Mouse (Mus musculus) CH12.LX (cell line): ENCODE measurements around the gene Ptges3. TPM values are rescaled to one million over a fixed set of nuclear protein-coding genes. Genes with fewer than 3 reads are reported as not detected.

Source experiments
- DNase-seq: peaks from one replicate; pipeline ENCODE4 v3.0.0-alpha.2; 2013; ENCODE audit errors: extremely low read depth
- H3K27ac ChIP-seq: 2 replicates; pipeline ENCODE4 v1.5.1; 2012; ENCODE audit warnings: low read depth, mild to moderate bottlenecking, control low read depth, moderate library complexity; ENCODE audit not compliant: insufficient read depth
- H3K27me3 ChIP-seq: replicated peaks from 2 replicates; pipeline ENCODE3; 2012; ENCODE audit warnings: inconsistent platforms
- H3K36me3 ChIP-seq, 2 experiments: replicated peaks in 1 of 2; 2 replicates each; pipeline versions ENCODE3 to v1.6.1; 2012; ENCODE audit warnings: inconsistent platforms in 1 of 2, low read length in 1 of 2, mild to moderate bottlenecking in 1 of 2, mixed read lengths in 1 of 2, moderate library complexity in 1 of 2; ENCODE audit not compliant: control insufficient read depth in 1 of 2, insufficient read depth in 1 of 2
- H3K4me1 ChIP-seq, 2 experiments: 2 replicates each; pipeline ENCODE4 v1.6.1; 2012; ENCODE audit warnings: inconsistent platforms in 1 of 2, moderate library complexity in 1 of 2; ENCODE audit not compliant: insufficient read depth in 2 of 2, control insufficient read depth in 1 of 2
- H3K4me2 ChIP-seq: 2 replicates; pipeline ENCODE4 v1.6.1; 2012; ENCODE audit warnings: low read depth, mild to moderate bottlenecking, control low read depth; ENCODE audit not compliant: poor library complexity, insufficient read depth, severe bottlenecking
- H3K4me3 ChIP-seq, 3 experiments: fragments of 150-350 bp in 1 of 3; sonication (generic) in 1 of 3; replicated peaks in 1 of 3; 2 replicates each; pipeline versions ENCODE3 to v1.5.1; 2011 to 2012; ENCODE audit warnings: low read depth in 2 of 3, low read length in 2 of 3, mild to moderate bottlenecking in 2 of 3, moderate library complexity in 2 of 3, control low read depth in 1 of 3, improper control_type of control experiment in 1 of 3, inconsistent platforms in 1 of 3, mixed read lengths in 1 of 3; ENCODE audit not compliant: poor library complexity in 1 of 3
- H3K79me2 ChIP-seq: replicated peaks from 2 replicates; pipeline ENCODE4 v1.6.1; 2012; ENCODE audit warnings: mild to moderate bottlenecking, moderate library complexity; ENCODE audit not compliant: control insufficient read depth, poor library complexity, insufficient read depth, severe bottlenecking; ENCODE audit errors: extremely low read depth
- H3K9ac ChIP-seq: 2 replicates; pipeline ENCODE4 v1.6.1; 2012; ENCODE audit warnings: low read depth, mild to moderate bottlenecking, control low read depth, moderate library complexity; ENCODE audit not compliant: insufficient read depth
- H3K9me3 ChIP-seq: replicated peaks from 2 replicates; pipeline ENCODE3; 2012; ENCODE audit warnings: low read length, inconsistent platforms, mixed read lengths
- BHLHE40 ChIP-seq: IDR thresholded peaks from 2 replicates; pipeline ENCODE4 v1.6.1; 2011; ENCODE audit warnings: mild to moderate bottlenecking, low read depth, low read length, improper control_type of control experiment
- CHD1 ChIP-seq: IDR thresholded peaks from 2 replicates; pipeline ENCODE4 v1.6.1; 2012; ENCODE audit warnings: low read depth, low read length, improper control_type of control experiment, inconsistent platforms
- CHD2 ChIP-seq: IDR thresholded peaks from 2 replicates; pipeline ENCODE4 v1.6.1; 2011; ENCODE audit warnings: low read length, improper control_type of control experiment
- E2F4 ChIP-seq: IDR thresholded peaks from 2 replicates; pipeline ENCODE4 v1.6.1; 2011; ENCODE audit warnings: low read depth, low read length, improper control_type of control experiment; ENCODE audit not compliant: insufficient replicate concordance
- EP300 ChIP-seq: IDR thresholded peaks from 2 replicates; pipeline ENCODE4 v1.6.1; 2011; ENCODE audit warnings: low read length, improper control_type of control experiment
- ETS1 ChIP-seq: conservative IDR thresholded peaks from 2 replicates; pipeline ENCODE4 v1.6.1; 2012; ENCODE audit warnings: low read depth, mild to moderate bottlenecking, inconsistent platforms, low read length, improper control_type of control experiment, moderate library complexity
- GABPA ChIP-seq: IDR thresholded peaks from 2 replicates; pipeline ENCODE4 v1.6.1; 2012; ENCODE audit warnings: low read depth, low read length, improper control_type of control experiment, inconsistent platforms; ENCODE audit not compliant: insufficient replicate concordance
- HCFC1 ChIP-seq: IDR thresholded peaks from 2 replicates; pipeline ENCODE4 v1.6.1; 2012; ENCODE audit warnings: low read depth, mild to moderate bottlenecking, inconsistent platforms, low read length, improper control_type of control experiment
- JUND ChIP-seq: conservative IDR thresholded peaks from 2 replicates; pipeline ENCODE4 v1.6.1; 2011; ENCODE audit warnings: low read depth, low read length, improper control_type of control experiment
- KAT2A ChIP-seq: IDR thresholded peaks from 2 replicates; pipeline ENCODE4 v1.6.1; 2012; ENCODE audit warnings: low read length, improper control_type of control experiment, inconsistent platforms; ENCODE audit not compliant: insufficient replicate concordance
- MAZ ChIP-seq: IDR thresholded peaks from 2 replicates; pipeline ENCODE4 v1.6.1; 2012; ENCODE audit warnings: low read depth, mild to moderate bottlenecking, inconsistent platforms, low read length, improper control_type of control experiment, moderate library complexity
- MYC ChIP-seq: IDR thresholded peaks from 2 replicates; pipeline ENCODE4 v1.6.1; 2011; ENCODE audit warnings: low read depth, mild to moderate bottlenecking, improper control_type of control experiment, low read length
- NRF1 ChIP-seq: IDR thresholded peaks from 2 replicates; pipeline ENCODE4 v1.6.1; 2014; ENCODE audit warnings: low read depth, mild to moderate bottlenecking, inconsistent platforms, low read length, improper control_type of control experiment, moderate library complexity
- POLR2AphosphoS2 ChIP-seq: IDR thresholded peaks from 2 replicates; pipeline ENCODE4 v1.6.1; 2011; ENCODE audit warnings: low read depth, low read length, improper control_type of control experiment
- TBP ChIP-seq: conservative IDR thresholded peaks from 2 replicates; pipeline ENCODE4 v1.6.1; 2011; ENCODE audit warnings: low read depth, low read length, improper control_type of control experiment
- USF1 ChIP-seq: IDR thresholded peaks from 2 replicates; pipeline ENCODE4 v1.6.1; 2014; ENCODE audit warnings: low read depth, mild to moderate bottlenecking, inconsistent platforms, low read length, improper control_type of control experiment
- ZC3H11A ChIP-seq: IDR thresholded peaks from 2 replicates; pipeline ENCODE4 v1.6.1; 2012; ENCODE audit warnings: low read depth, mild to moderate bottlenecking, inconsistent platforms, low read length, improper control_type of control experiment
- ZMIZ1 ChIP-seq: IDR thresholded peaks from 2 replicates; pipeline ENCODE4 v1.6.1; 2012; ENCODE audit warnings: low read depth, mild to moderate bottlenecking, inconsistent platforms, low read length, improper control_type of control experiment
- dilution Hi-C: fragments of 300-500 bp; cut with MboI; formaldehyde crosslinking; loops from 2 replicates; pipeline ENCODE4 v1.14.3; 2020; ENCODE audit warnings: low sequenced_read_pairs; ENCODE audit not compliant: extremely low pct_unique_long_range_greater_than_20kb, extremely low pct_ligation_motif_present
- in situ Hi-C: fragments of 300-500 bp; cut with MboI; formaldehyde crosslinking; loops from 3 replicates; pipeline ENCODE4 v1.14.3; 2019; ENCODE audit warnings: low sequenced_read_pairs, low pct_ligation_motif_present, low pct_unique_long_range_greater_than_20kb, mixed read lengths
- polyA plus RNA-seq: library from polyadenylated mRNA; unstranded; fragments of >175 nt; gene quantifications from 2 replicates; pipeline ENCODE4 v1.2.1, GENCODE M21; 2012; ENCODE audit warnings: low read depth; ENCODE audit not compliant: insufficient read length
- total RNA-seq, 2 experiments: library from RNA; depleted of rRNA; stranded (reverse); fragments of 300-350 nt in 1 of 2; fragments of >200 nt in 1 of 2; gene quantifications; 2 replicates each; pipeline ENCODE4 v1.2.3; 2012 to 2014

Ptges3 gene
- total and polyA plus RNA-seq, 3 experiments, result 124 to 274 (median 196) TPM

GRCm38 (mm10) chr10:128125951-128126350, 67.2 kb downstream of the Ptges3 start:
- peaks cover 0 to 7% of the 10 kb centered on the region in 2 experiments; a peak in 2 of 4 replicates for H3K4me1 ChIP-seq
- dilution Hi-C loops, result no loop called here
- TF ChIP-seq MAZ (no peak), HCFC1 (no peak), ZC3H11A (no peak), BHLHE40 (no peak), ETS1 (no peak), CHD2 (no peak), POLR2AphosphoS2 (no peak), ZMIZ1 (no peak), CHD1 (no peak), JUND (no peak), NRF1 (no peak), EP300 (no peak), E2F4 (no peak), USF1 (no peak), GABPA (no peak), TBP (no peak), MYC (no peak), KAT2A (no peak)
- TF ChIP-seq, all 38 proteins: peak for 0
- H3K4me2 ChIP-seq, result no peak overlapping the region
- no peaks in the 10 kb centered on the region for H3K27me3 ChIP-seq
- no peak for DNase-seq
- H3K4me3 ChIP-seq, result no peak overlapping the region
- no peak overlapping the region for H3K9ac ChIP-seq
- no peaks in the 10 kb centered on the region for H3K9me3 ChIP-seq
- in situ Hi-C loops, result no loop called here
- no peaks in the 10 kb centered on the region for H3K79me2 ChIP-seq
- no peak overlapping the region for H3K27ac ChIP-seq
- peaks cover 86 to 95% of the 10 kb centered on the region in 2 experiments for H3K36me3 ChIP-seq

Other genes with a start within 250 kb of the Ptges3 start
- not detected in 2 replicates for gene Rdh19, start 209.0 kb upstream of the Ptges3 start, total RNA-seq (2012; rRNA removed)
- gene Rdh19, start 209.0 kb upstream of the Ptges3 start, total RNA-seq (2014; rRNA removed), result not detected in 2 replicates
- not detected in 2 replicates for gene Rdh19, start 209.0 kb upstream of the Ptges3 start, polyA plus RNA-seq
- not detected in 2 replicates for gene Rdh16f2, start 192.5 kb upstream of the Ptges3 start, total RNA-seq (2012; rRNA removed)
- gene Rdh16f2, start 192.5 kb upstream of the Ptges3 start, total RNA-seq (2014; rRNA removed), result not detected in 2 replicates
- not detected in 2 replicates for gene Rdh16f2, start 192.5 kb upstream of the Ptges3 start, polyA plus RNA-seq
- not detected in 2 replicates for gene Rdh7, start 170.1 kb upstream of the Ptges3 start, total RNA-seq (2012; rRNA removed)
- not detected in 2 replicates for gene Rdh7, start 170.1 kb upstream of the Ptges3 start, total RNA-seq (2014; rRNA removed)
- not detected in 2 replicates for gene Rdh7, start 170.1 kb upstream of the Ptges3 start, polyA plus RNA-seq
- not detected in 2 replicates for gene Sdr9c7, start 160.4 kb upstream of the Ptges3 start, total RNA-seq (2012; rRNA removed)
- not detected in 2 replicates for gene Sdr9c7, start 160.4 kb upstream of the Ptges3 start, total RNA-seq (2014; rRNA removed)
- gene Sdr9c7, start 160.4 kb upstream of the Ptges3 start, polyA plus RNA-seq, result not detected in 2 replicates
- 0.08 TPM in 1 of 2 replicates, not detected in the other for gene Hsd17b6, start 51.3 kb upstream of the Ptges3 start, total RNA-seq (2012; rRNA removed)
- gene Hsd17b6, start 51.3 kb upstream of the Ptges3 start, total RNA-seq (2014; rRNA removed), result not detected in 2 replicates
- not detected in 2 replicates for gene Hsd17b6, start 51.3 kb upstream of the Ptges3 start, polyA plus RNA-seq
- gene Prim1, start 43.8 kb upstream of the Ptges3 start, total RNA-seq (2012; rRNA removed), result 69.5 and 79.6 TPM in 2 replicates
- 151 and 171 TPM in 2 replicates for gene Prim1, start 43.8 kb upstream of the Ptges3 start, total RNA-seq (2014; rRNA removed)
- 101 and 102 TPM in 2 replicates for gene Prim1, start 43.8 kb upstream of the Ptges3 start, polyA plus RNA-seq
- gene Naca, start 23.4 kb upstream of the Ptges3 start, total RNA-seq (2012; rRNA removed), result 1,257 and 1,396 TPM in 2 replicates
- gene Naca, start 23.4 kb upstream of the Ptges3 start, total RNA-seq (2014; rRNA removed), result 1,670 and 1,798 TPM in 2 replicates
- gene Naca, start 23.4 kb upstream of the Ptges3 start, polyA plus RNA-seq, result 1,330 and 1,397 TPM in 2 replicates
- gene Atp5b, start 24.3 kb downstream of the Ptges3 start, total RNA-seq (2012; rRNA removed), result 1,695 and 1,781 TPM in 2 replicates
- gene Atp5b, start 24.3 kb downstream of the Ptges3 start, total RNA-seq (2014; rRNA removed), result 1,737 and 1,775 TPM in 2 replicates
- 1,504 and 1,607 TPM in 2 replicates for gene Atp5b, start 24.3 kb downstream of the Ptges3 start, polyA plus RNA-seq
- 11.8 and 12.8 TPM in 2 replicates for gene Baz2a, start 32.6 kb downstream of the Ptges3 start, total RNA-seq (2012; rRNA removed)
- 4.5 and 5.4 TPM in 2 replicates for gene Baz2a, start 32.6 kb downstream of the Ptges3 start, total RNA-seq (2014; rRNA removed)
- gene Baz2a, start 32.6 kb downstream of the Ptges3 start, polyA plus RNA-seq, result 29.5 and 34.0 TPM in 2 replicates
- 9.4 and 9.8 TPM in 2 replicates for gene Rbms2, start 121.3 kb downstream of the Ptges3 start, total RNA-seq (2012; rRNA removed)
- gene Rbms2, start 121.3 kb downstream of the Ptges3 start, total RNA-seq (2014; rRNA removed), result 8.5 and 9.1 TPM in 2 replicates
- gene Rbms2, start 121.3 kb downstream of the Ptges3 start, polyA plus RNA-seq, result 36.6 and 48.2 TPM in 2 replicates
- 1.8 and 2.2 TPM in 2 replicates for gene Gls2, start 135.5 kb downstream of the Ptges3 start, total RNA-seq (2012; rRNA removed)
- gene Gls2, start 135.5 kb downstream of the Ptges3 start, total RNA-seq (2014; rRNA removed), result 1.9 and 2.0 TPM in 2 replicates
- gene Gls2, start 135.5 kb downstream of the Ptges3 start, polyA plus RNA-seq, result 0.86 and 1.8 TPM in 2 replicates
- gene Spryd4, start 152.9 kb downstream of the Ptges3 start, total RNA-seq (2012; rRNA removed), result 24.2 and 32.4 TPM in 2 replicates
- gene Spryd4, start 152.9 kb downstream of the Ptges3 start, total RNA-seq (2014; rRNA removed), result 48.8 and 50.2 TPM in 2 replicates
- gene Spryd4, start 152.9 kb downstream of the Ptges3 start, polyA plus RNA-seq, result 38.6 and 39.2 TPM in 2 replicates
- gene Mip, start 166.9 kb downstream of the Ptges3 start, total RNA-seq (2012; rRNA removed), result not detected in 2 replicates
- not detected in 2 replicates for gene Mip, start 166.9 kb downstream of the Ptges3 start, total RNA-seq (2014; rRNA removed)
- gene Mip, start 166.9 kb downstream of the Ptges3 start, polyA plus RNA-seq, result not detected in 2 replicates
- gene Timeless, start 173.1 kb downstream of the Ptges3 start, total RNA-seq (2012; rRNA removed), result 47.2 and 51.5 TPM in 2 replicates
- 31.7 and 38.6 TPM in 2 replicates for gene Timeless, start 173.1 kb downstream of the Ptges3 start, total RNA-seq (2014; rRNA removed)
- 65.9 and 80.3 TPM in 2 replicates for gene Timeless, start 173.1 kb downstream of the Ptges3 start, polyA plus RNA-seq
- gene Apon, start 195.1 kb downstream of the Ptges3 start, total RNA-seq (2012; rRNA removed), result 0.30 and 0.80 TPM in 2 replicates
- 0.62 and 1.2 TPM in 2 replicates for gene Apon, start 195.1 kb downstream of the Ptges3 start, total RNA-seq (2014; rRNA removed)
- 0.80 and 1.7 TPM in 2 replicates for gene Apon, start 195.1 kb downstream of the Ptges3 start, polyA plus RNA-seq
- gene Apof, start 209.7 kb downstream of the Ptges3 start, total RNA-seq (2012; rRNA removed), result 1.0 and 1.3 TPM in 2 replicates
- 0.63 and 0.66 TPM in 2 replicates for gene Apof, start 209.7 kb downstream of the Ptges3 start, total RNA-seq (2014; rRNA removed)
- 0.99 and 1.1 TPM in 2 replicates for gene Apof, start 209.7 kb downstream of the Ptges3 start, polyA plus RNA-seq
- 12.5 and 14.6 TPM in 2 replicates for gene Stat2, start 211.6 kb downstream of the Ptges3 start, total RNA-seq (2012; rRNA removed)
- 2.7 and 3.3 TPM in 2 replicates for gene Stat2, start 211.6 kb downstream of the Ptges3 start, total RNA-seq (2014; rRNA removed)
- 11.6 and 12.5 TPM in 2 replicates for gene Stat2, start 211.6 kb downstream of the Ptges3 start, polyA plus RNA-seq
- gene Il23a, start 239.8 kb downstream of the Ptges3 start, total RNA-seq (2012; rRNA removed), result 1.2 and 3.6 TPM in 2 replicates
- 0.32 and 0.41 TPM in 2 replicates for gene Il23a, start 239.8 kb downstream of the Ptges3 start, total RNA-seq (2014; rRNA removed)
- 0.30 and 0.49 TPM in 2 replicates for gene Il23a, start 239.8 kb downstream of the Ptges3 start, polyA plus RNA-seq
- gene Pan2, start 244.4 kb downstream of the Ptges3 start, total RNA-seq (2012; rRNA removed), result 8.1 and 11.0 TPM in 2 replicates
- gene Pan2, start 244.4 kb downstream of the Ptges3 start, total RNA-seq (2014; rRNA removed), result 9.4 and 10.6 TPM in 2 replicates
- gene Pan2, start 244.4 kb downstream of the Ptges3 start, polyA plus RNA-seq, result 16.1 and 18.5 TPM in 2 replicates